9 mouse cellular contexts compared by ENCODE assay signal in the genomic region with DNA sequence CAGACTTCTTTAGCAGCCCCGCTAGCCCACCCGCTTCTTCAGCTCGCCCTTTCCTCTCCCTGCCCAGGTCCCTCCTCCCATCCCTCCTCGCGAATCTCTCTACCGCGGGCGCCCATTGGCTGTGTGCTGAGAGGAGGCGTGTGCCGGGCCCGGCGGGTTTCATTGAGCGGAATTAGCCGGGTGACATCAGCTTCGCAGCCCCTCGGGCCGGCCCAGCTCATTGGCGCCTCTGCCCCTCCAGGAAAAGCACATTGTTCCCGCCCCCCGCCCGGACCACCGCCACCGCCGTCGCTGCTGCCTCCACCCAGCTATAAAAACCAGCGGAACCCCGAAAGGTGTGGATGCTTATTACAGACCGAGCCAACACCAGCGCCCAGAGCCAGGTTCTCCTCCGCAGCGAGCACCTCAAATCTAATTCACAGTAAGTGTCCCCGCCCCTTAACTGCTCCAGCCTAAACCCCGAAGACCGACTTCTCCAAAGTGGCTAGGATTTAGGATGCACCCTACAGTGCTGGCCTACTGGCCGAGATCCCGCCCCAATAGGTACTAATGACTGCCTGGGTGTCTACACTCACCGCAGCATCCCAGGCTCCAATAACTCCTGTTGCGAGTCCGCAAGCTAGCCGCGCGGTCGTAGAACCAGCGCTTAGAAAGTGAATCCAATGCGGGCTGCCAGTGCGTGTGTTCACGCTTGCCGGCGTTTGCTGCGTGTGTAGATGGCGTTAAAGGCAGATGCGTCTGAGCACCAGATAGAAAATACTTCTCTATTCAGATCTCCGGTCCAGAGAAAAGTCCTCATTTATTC. TPM values are rescaled to one million over a fixed set of nuclear protein-coding genes. Genes with fewer than 3 reads are reported as not detected.
DNase-seq lines count a peak whose midpoint lies in the region; ATAC-seq lines count a peak whose summit lies in the region.
"Had no signal": no experiment of that assay in that cellular context is flagged by ENCODE, and none has a peak within 500 bp of the region (broad histone marks: within the 10 kb centered on the region; RNA-seq: fewer than 3 reads in every experiment).

Gene Olig2 (plus strand): TSS at position 225 of the 805 bp plus-strand sequence.

- under 1% methylated on average over 53 of the region's 53 CpGs for WGBS in limb, embryonic 10.5 days

- H3K27ac ChIP-seq in limb, embryonic 10.5 days = no peak within 1 kb of the TSS

- peaks cover 59% of the 10 kb centered on the region for H3K4me1 ChIP-seq in limb, embryonic 10.5 days

- ATAC-seq in granulocyte monocyte progenitor cell, adult 5-6 weeks (replicated peaks; ENCODE audit: poor library complexity, severe bottlenecking) = no peak

- peaks cover 100% of the 10 kb centered on the region for H3K27me3 ChIP-seq in limb, embryonic 10.5 days (ENCODE audit: low read depth, poor library complexity, severe bottlenecking)

- DNase-seq in kidney, postnatal 10 days = peak; percentile 26
- DNase-seq in kidney, adult 9 months = no peak
- DNase-seq in embryo, embryonic 10.5 days (ENCODE audit: low spot score) = peak; percentile 87
- peak; percentile 44 to 56 for DNase-seq in frontal cortex, postnatal 14 days (ENCODE audit: low spot score in 2 of 2)
- DNase-seq in limb, embryonic 10.5 days (ENCODE audit: low spot score) = no peak
- peak; percentile 50 for DNase-seq in right cerebral cortex, postnatal 14 days
- no peak for DNase-seq in urinary bladder, postnatal 4 days (ENCODE audit: low spot score in 2 of 2)

- no peaks in the 10 kb centered on the region for H3K9me3 ChIP-seq in limb, embryonic 10.5 days (replicated peaks)

- no peaks in the 10 kb centered on the region for H3K36me3 ChIP-seq in limb, embryonic 10.5 days

- peak within 1 kb of the TSS; percentile 41 for H3K4me3 ChIP-seq in limb, embryonic 10.5 days

RNA-seq across cellular contexts. Expression of gene Olig2, which starts in this region (rescaled TPM):
- 0.08 TPM in 1 of 2 replicates, not detected in the other for polyA plus RNA-seq in limb, embryonic 10.5 days (2016; fragmentation: Nextera tagmentation; extraction: Ambion mirVana)
- total RNA-seq in granulocyte monocyte progenitor cell, adult 5-6 weeks (2014; fragmentation: Nextera tagmentation) = not detected in 2 replicates
- not detected in 2 replicates for total RNA-seq in granulocyte monocyte progenitor cell, adult 5-6 weeks (2017)
- total RNA-seq: adrenal gland, postnatal 36 days had no signal

Comparison
In these comparisons a context has a peak if more than half of its experiments do, and no peak if none do; other contexts are left out.
1. DNase-seq: peak in kidney, postnatal 10 days (single experiment), embryo, embryonic 10.5 days (single experiment), frontal cortex, postnatal 14 days (2 of 2) and right cerebral cortex, postnatal 14 days (single experiment); none in kidney, adult 9 months (single experiment), limb, embryonic 10.5 days (single experiment) and urinary bladder, postnatal 4 days (0 of 2).